Mouse (Mus musculus): ENCODE results near the gene Ssh3.

- TF ChIP-seq CTCF (IDR thresholded peaks at IDR 0.05; ENCODE audit: low read depth) (no peak), EP300 (IDR thresholded peaks at IDR 0.05; ENCODE audit: low read depth) (no peak)
Observed at GRCm38 (mm10) chr19:4217140-4217539, 51.8 kb downstream of the Ssh3 start.

Measured in heart, postnatal 0 days (tissue).